Mouse (Mus musculus): ENCODE results near the gene Pusl1. TPM values are rescaled to one million over a fixed set of nuclear protein-coding genes. Genes with fewer than 3 reads are reported as not detected.

Gene Pusl1
- polyA plus RNA-seq, 1 experiment from 2014 or later: 51.8 TPM

GRCm38 (mm10) chr4:155839483-155839910, 52.1 kb downstream of the Pusl1 start, which contains the start of gene Mxra8:
Mxra8 (plus strand) TSS chr4:155839680.
- H3K27ac ChIP-seq: peak within 1 kb of the TSS; percentile 69
- H3K4me1 ChIP-seq: peaks cover 33% of the 10 kb centered on the region
- H3K4me2 ChIP-seq (replicated peaks): peak within 1 kb of the TSS; percentile 98
- H3K9ac ChIP-seq: peak within 1 kb of the TSS; percentile 79
- WGBS: 3% methylated on average over 16 of the region's 16 CpGs
- H3K4me3 ChIP-seq: peak within 1 kb of the TSS; percentile 60
- H3K9me3 ChIP-seq: no peaks in the 10 kb centered on the region
- H3K36me3 ChIP-seq: peaks cover 26% of the 10 kb centered on the region
- peak; percentile 87 for ATAC-seq (ENCODE audit: low FRiP score, low read depth)
- 0 out of 2 replicates have a peak, but pooled peaks cover 6% of the 10 kb centered on the region for H3K27me3 ChIP-seq

- no peaks in the 10 kb centered on the region for H3K9me3 ChIP-seq
- H3K36me3 ChIP-seq: peaks cover 18% of the 10 kb centered on the region
- H3K27me3 ChIP-seq: 0 out of 2 replicates have a peak, but pooled peaks cover 6% of the 10 kb centered on the region
- H3K9ac ChIP-seq: no peak overlapping the region
- no peak for ATAC-seq (ENCODE audit: low FRiP score, low read depth)
- peak overlapping the region; percentile 98; the same call in 1 of the 2 replicates for H3K4me2 ChIP-seq (replicated peaks)
- H3K4me3 ChIP-seq: no peak overlapping the region
- peaks cover 43% of the 10 kb centered on the region for H3K4me1 ChIP-seq
- WGBS: 55% methylated on average over 8 of the region's 8 CpGs
- H3K27ac ChIP-seq: peak overlapping the region; percentile 22
Observed at GRCm38 (mm10) chr4:155838187-155839153, 53.1 kb downstream of the Pusl1 start.

Small RNAs within 50 kb of the gene (microRNA-seq; reads per million reads assigned to microRNA genes)
- not detected for gene Gm22991

Other genes starting within 250 kb of the Pusl1 start
- not detected in 2 replicates for gene Gm10563, start 246.4 kb downstream of the Pusl1 start, polyA plus RNA-seq (2015; fragmentation: Nextera tagmentation; extraction: Ambion mirVana)
- 17.1 and 19.1 TPM in 2 replicates for gene Mmp23, start 238.4 kb downstream of the Pusl1 start, polyA plus RNA-seq (2015; fragmentation: Nextera tagmentation; extraction: Ambion mirVana)
- 30.5 and 34.3 TPM in 2 replicates for gene Mib2, start 222.6 kb downstream of the Pusl1 start, polyA plus RNA-seq (2015; fragmentation: Nextera tagmentation; extraction: Ambion mirVana)
- gene Fndc10, start 197.4 kb downstream of the Pusl1 start, polyA plus RNA-seq (2015; fragmentation: Nextera tagmentation; extraction: Ambion mirVana): 8.4 and 10.2 TPM in 2 replicates
- 141 and 150 TPM in 2 replicates for gene Ssu72, start 187.0 kb downstream of the Pusl1 start, polyA plus RNA-seq (2015; fragmentation: Nextera tagmentation; extraction: Ambion mirVana)
- gene Tmem240, start 157.0 kb downstream of the Pusl1 start, polyA plus RNA-seq (2015; fragmentation: Nextera tagmentation; extraction: Ambion mirVana): 1.0 and 1.1 TPM in 2 replicates
- 94.4 and 100 TPM in 2 replicates for gene Atad3a, start 130.7 kb downstream of the Pusl1 start, polyA plus RNA-seq (2015; fragmentation: Nextera tagmentation; extraction: Ambion mirVana)
- 11.1 and 11.6 TPM in 2 replicates for gene Vwa1, start 117.1 kb downstream of the Pusl1 start, polyA plus RNA-seq (2015; fragmentation: Nextera tagmentation; extraction: Ambion mirVana)
- 0.64 and 0.81 TPM in 2 replicates for gene Tmem88b, start 105.9 kb downstream of the Pusl1 start, polyA plus RNA-seq (2015; fragmentation: Nextera tagmentation; extraction: Ambion mirVana)
- not detected in 2 replicates for gene Ankrd65, start 101.3 kb downstream of the Pusl1 start, polyA plus RNA-seq (2015; fragmentation: Nextera tagmentation; extraction: Ambion mirVana)
- gene Mrpl20, start 88.9 kb downstream of the Pusl1 start, polyA plus RNA-seq (2015; fragmentation: Nextera tagmentation; extraction: Ambion mirVana): 213 and 220 TPM in 2 replicates
- gene Ccnl2, start 79.3 kb downstream of the Pusl1 start, polyA plus RNA-seq (2015; fragmentation: Nextera tagmentation; extraction: Ambion mirVana): 211 and 231 TPM in 2 replicates
- gene Aurkaip1, start 60.5 kb downstream of the Pusl1 start, polyA plus RNA-seq (2015; fragmentation: Nextera tagmentation; extraction: Ambion mirVana): 140 and 144 TPM in 2 replicates
- gene Mxra8, start 52.1 kb downstream of the Pusl1 start, polyA plus RNA-seq (2015; fragmentation: Nextera tagmentation; extraction: Ambion mirVana): 76.6 and 92.7 TPM in 2 replicates
- 4.3 and 5.7 TPM in 2 replicates for gene Dvl1, start 44.4 kb downstream of the Pusl1 start, polyA plus RNA-seq (2015; fragmentation: Nextera tagmentation; extraction: Ambion mirVana)
- 0.25 and 0.33 TPM in 2 replicates for gene Tas1r3, start 28.4 kb downstream of the Pusl1 start, polyA plus RNA-seq (2015; fragmentation: Nextera tagmentation; extraction: Ambion mirVana)
- gene Cptp, start 22.3 kb downstream of the Pusl1 start, polyA plus RNA-seq (2015; fragmentation: Nextera tagmentation; extraction: Ambion mirVana): 13.6 and 13.8 TPM in 2 replicates
- gene Ints11, start 22.2 kb downstream of the Pusl1 start, polyA plus RNA-seq (2015; fragmentation: Nextera tagmentation; extraction: Ambion mirVana): 71.2 and 74.8 TPM in 2 replicates
- 18.2 and 19.4 TPM in 2 replicates for gene Acap3, start within 50 bp of the Pusl1 start, polyA plus RNA-seq (2015; fragmentation: Nextera tagmentation; extraction: Ambion mirVana)
- 113 and 126 TPM in 2 replicates for gene Ube2j2, start 52.0 kb upstream of the Pusl1 start, polyA plus RNA-seq (2015; fragmentation: Nextera tagmentation; extraction: Ambion mirVana)
- gene C1qtnf12, start 70.5 kb upstream of the Pusl1 start, polyA plus RNA-seq (2015; fragmentation: Nextera tagmentation; extraction: Ambion mirVana): 32.0 and 35.0 TPM in 2 replicates
- gene B3galt6, start 100.9 kb upstream of the Pusl1 start, polyA plus RNA-seq (2015; fragmentation: Nextera tagmentation; extraction: Ambion mirVana): 16.8 and 17.3 TPM in 2 replicates
- 160 and 166 TPM in 2 replicates for gene Sdf4, start 101.1 kb upstream of the Pusl1 start, polyA plus RNA-seq (2015; fragmentation: Nextera tagmentation; extraction: Ambion mirVana)
- gene Tnfrsf4, start 122.1 kb upstream of the Pusl1 start, polyA plus RNA-seq (2015; fragmentation: Nextera tagmentation; extraction: Ambion mirVana): 0.80 and 0.85 TPM in 2 replicates
- 2.8 and 2.9 TPM in 2 replicates for gene Tnfrsf18, start 134.4 kb upstream of the Pusl1 start, polyA plus RNA-seq (2015; fragmentation: Nextera tagmentation; extraction: Ambion mirVana)
- gene Ttll10, start 167.6 kb upstream of the Pusl1 start, polyA plus RNA-seq (2015; fragmentation: Nextera tagmentation; extraction: Ambion mirVana): 0.70 and 1.1 TPM in 2 replicates
- gene 9430015G10Rik, start 218.2 kb upstream of the Pusl1 start, polyA plus RNA-seq (2015; fragmentation: Nextera tagmentation; extraction: Ambion mirVana): 45.2 and 48.7 TPM in 2 replicates
- 0.48 and 0.72 TPM in 2 replicates for gene Rnf223, start 238.7 kb upstream of the Pusl1 start, polyA plus RNA-seq (2015; fragmentation: Nextera tagmentation; extraction: Ambion mirVana)

Data from limb, embryonic 13.5 days (tissue).